Mouse (Mus musculus) erythroid progenitor cell, adult 5-6 weeks (primary cell): ENCODE data around the gene Negr1. TPM values are rescaled to one million over a fixed set of nuclear protein-coding genes. Genes with fewer than 3 reads are reported as not detected.
"Not testable (repeated sequence)": the region's sequence is repeated elsewhere in the genome, so short reads cannot be mapped to it uniquely, and the experiment has no call there.

Source experiments
- ATAC-seq: replicated peaks from 2 replicates; pipeline ENCODE4 v1.8.0; 2016; ENCODE audit warnings: moderate number of reproducible peaks, mild to moderate bottlenecking, moderate TSS enrichment, inconsistent platforms; ENCODE audit not compliant: poor library complexity, low FRiP score, severe bottlenecking
- total RNA-seq, 2 experiments: library from RNA; stranded (forward) in 1 of 2; stranded (reverse) in 1 of 2; fragments of 150-400 nt in 1 of 2; fragments of 186-747, 209-891 nt in 1 of 2; gene quantifications; 2 replicates each; pipeline versions ENCODE4 v1.2.3 to v1.2.4; 2015 to 2017; ENCODE audit warnings: low replicate concordance in 2 of 2

Negr1 gene
- total RNA-seq, 2 experiments from 2014 or later, result 0.61 TPM; not detected in 1

- ATAC-seq, result no peak
These were observed 415.2 kb downstream of the Negr1 start for GRCm38 (mm10) chr3:156976816-156977215.

DNA sequence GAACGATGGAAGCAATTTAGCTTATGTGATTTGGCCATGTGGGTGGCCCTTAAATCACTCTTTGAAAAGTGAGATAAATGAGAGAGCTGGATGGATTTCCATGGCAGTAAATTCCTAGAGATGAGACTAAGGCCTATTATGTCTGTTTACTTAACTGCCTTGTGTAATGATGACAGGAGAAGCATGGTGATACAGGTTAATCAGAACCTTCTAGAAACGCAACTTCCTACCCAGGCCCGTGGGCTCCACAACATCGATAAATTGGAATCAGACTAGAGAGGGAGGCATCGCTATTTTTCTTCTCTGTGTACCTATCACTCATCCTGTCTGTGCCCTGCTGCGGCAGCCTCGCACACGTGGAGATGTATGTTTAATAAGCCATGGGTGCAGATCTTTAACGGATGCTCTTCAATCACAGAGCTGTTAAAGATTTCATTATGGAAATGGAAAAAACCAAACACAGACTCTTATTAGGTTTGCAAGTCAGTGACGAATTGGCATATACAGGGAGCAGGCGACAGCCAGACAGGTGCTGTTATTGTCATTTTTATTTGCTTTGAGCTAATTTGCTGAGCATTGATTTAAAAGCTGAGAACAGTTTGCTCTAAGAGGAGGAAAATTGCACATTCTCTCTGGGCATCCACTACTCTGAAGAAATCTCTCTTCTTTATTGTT, 418.6 kb downstream of the Negr1 start:
- no peak for ATAC-seq

GRCm38 (mm10) chr3:156982102-156982501, 420.5 kb downstream of the Negr1 start:
- no peak for ATAC-seq

DNA sequence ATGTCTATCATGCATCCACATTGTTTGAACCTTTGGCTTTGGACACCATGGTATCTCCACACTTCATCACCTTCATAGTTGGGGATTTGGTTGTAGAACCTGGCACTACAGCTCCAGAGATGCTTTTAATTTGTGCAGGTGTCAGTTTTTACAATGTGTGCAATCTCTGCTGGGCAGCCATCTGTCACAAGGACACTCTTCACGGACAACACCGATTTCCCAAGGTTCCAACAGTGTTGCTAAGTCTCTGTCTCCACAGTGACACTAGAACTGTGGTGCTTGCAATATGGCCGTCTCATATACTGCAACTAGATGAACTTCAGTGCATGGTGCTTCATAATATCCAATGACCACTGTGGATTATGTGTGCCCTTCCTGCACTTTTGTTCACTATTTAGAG, 425.5 kb downstream of the Negr1 start:
- ATAC-seq, result no peak

GRCm38 (mm10) chr3:156992171-156992570, 430.6 kb downstream of the Negr1 start:
- no peak for ATAC-seq

- ATAC-seq, result no peak
These were observed 431.2 kb downstream of the Negr1 start for GRCm38 (mm10) chr3:156992811-156993210.

- ATAC-seq, result no peak
These were observed 437.7 kb downstream of the Negr1 start for GRCm38 (mm10) chr3:156999177-156999808.

DNA sequence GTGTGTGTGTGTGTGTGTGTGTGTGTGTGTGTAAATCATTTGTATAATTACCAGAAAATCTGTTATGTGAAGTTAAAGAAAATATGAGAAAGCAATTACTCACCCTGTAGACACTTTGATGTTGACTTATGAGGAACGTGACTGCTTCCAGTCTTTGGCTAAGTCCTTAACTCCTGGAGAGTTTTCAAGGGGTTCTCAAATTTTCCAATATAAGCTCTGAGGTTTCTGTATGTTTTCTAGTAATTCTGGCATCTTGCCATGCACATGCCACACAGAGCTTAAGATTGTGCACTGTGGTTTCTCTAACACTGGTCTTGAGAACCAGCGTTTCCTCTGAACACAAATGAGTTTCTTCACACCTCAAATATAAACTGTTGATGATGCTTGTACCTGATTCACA, 460.0 kb downstream of the Negr1 start:
- ATAC-seq, result no peak

- no peak for ATAC-seq
These were observed 463.0 kb downstream of the Negr1 start for GRCm38 (mm10) chr3:157024580-157024979.

DNA sequence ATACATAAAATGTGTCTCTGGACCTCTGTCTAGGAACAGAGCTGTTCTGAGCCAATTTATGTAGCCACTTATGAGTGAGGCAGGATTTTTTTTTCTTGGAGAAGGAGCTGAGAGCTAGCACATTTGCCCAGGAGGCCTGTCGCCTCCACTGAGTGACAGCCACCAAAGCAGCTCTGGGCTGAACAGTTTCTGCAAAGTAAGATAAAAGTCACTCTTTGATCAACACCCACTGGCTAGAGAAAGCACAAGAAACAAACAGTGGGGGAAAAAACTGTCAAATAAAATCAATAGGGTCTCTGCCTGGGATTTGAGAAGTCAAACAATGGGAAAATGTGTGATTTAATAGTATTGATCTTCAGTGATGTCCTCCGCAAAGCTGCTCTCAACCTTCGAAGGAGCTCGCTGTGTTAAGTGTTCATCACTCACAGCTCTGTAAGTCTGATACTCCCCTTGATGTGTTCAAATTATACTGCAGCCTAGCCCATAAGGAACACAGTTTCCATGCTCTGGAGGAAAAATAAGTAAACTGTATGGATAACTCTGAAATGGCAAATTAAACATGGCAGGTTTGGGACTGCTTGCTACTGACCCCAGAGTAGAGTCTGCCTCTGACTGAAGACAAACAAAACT, 470.0 kb downstream of the Negr1 start:
- ATAC-seq, result no peak

DNA sequence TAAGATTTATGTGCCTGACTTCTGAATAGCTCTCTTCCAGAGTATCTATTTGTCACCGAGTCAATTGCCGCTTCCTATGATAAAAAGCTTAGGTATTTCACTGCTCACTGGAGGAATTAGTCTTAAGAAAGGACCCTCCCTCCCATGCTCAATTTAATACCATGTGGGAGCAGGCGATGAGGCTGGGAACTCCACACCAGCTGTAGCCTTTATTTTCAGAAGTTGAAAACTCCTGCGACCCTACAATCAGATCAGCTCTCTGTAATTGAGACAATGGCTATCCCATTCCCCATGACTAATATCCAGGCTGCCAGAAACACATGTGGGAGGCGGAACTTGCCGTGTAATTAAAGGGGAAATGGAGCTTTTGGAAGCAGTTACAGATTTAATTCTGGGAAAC, 474.4 kb downstream of the Negr1 start:
- no peak for ATAC-seq

DNA sequence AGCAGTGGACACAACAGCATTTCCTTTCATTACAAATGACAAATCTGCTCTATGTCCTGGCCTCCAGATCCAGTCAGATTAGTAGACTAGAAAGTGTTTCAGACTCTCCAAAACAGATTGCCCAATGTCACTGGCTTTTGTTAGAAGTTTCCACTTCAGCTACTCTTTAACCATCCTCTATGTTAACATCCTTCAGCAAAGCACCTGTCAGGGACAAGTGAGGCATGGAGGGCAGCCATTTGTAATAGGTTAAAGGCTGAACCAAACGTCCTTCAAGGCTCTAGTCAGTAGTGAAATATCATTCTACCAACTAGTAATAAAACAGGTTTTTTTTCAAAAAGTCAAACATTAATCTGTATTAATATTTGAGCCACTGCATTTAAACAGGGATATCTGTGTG, 475.0 kb downstream of the Negr1 start:
- no peak for ATAC-seq

GRCm38 (mm10) chr3:157040619-157041018, 479.0 kb downstream of the Negr1 start:
- no peak for ATAC-seq

DNA sequence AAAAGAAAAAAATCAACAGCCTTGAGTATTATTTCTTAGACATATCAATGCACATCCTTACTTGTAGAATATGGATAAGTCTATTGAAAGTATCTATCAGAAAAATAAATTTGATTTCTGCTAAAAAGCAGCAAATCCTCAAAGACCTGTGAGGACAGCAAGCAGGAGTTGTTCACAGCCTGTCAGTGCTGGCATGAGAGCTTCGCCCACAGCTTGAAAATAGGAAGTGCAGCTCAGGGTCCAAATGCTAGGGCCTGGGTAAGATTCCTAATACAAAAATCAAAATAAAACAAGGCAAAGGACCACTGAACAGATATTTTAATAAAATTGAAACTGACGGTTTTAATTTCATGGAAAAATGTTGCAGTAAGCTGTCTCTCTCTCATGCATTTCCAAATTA, 483.0 kb downstream of the Negr1 start:
- no peak for ATAC-seq

- not testable (repeated sequence) for ATAC-seq
These were observed 502.8 kb downstream of the Negr1 start for GRCm38 (mm10) chr3:157064438-157064837.

- ATAC-seq, result no peak
These were observed 504.7 kb downstream of the Negr1 start for GRCm38 (mm10) chr3:157066331-157066730.

DNA sequence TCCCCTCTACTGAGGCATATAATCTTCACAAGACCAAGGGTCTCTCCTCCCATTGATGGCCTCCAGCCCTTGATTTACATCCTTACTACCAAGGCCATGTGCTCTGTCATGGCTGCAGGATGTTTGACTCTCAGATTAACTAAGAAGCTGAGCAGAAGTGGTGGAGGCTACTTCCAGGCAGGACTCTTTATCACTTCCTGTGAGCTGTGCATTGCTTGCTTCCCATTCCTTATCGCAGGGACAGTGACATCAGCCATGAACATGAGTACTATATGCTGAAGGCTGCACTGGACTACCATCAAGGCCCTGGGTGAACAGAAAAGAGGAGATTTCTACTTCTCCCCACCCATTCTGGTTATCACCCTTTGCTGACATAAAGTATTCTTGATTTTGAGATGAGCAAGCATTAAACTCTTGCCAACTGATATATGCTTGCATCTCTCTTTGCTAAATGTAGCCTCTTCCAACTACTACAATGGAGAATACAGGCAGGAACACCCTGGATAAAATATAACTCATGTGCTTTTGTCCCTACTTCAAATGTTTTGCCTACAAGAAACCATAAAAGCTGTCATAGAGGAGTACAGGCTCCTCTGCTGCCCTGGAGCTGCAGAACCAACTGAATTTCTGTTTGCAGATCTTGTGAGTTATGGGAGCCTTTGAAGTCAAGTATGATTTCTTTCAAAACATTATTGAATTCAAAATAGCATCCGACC, 517.8 kb downstream of the Negr1 start:
- ATAC-seq, result no peak

DNA sequence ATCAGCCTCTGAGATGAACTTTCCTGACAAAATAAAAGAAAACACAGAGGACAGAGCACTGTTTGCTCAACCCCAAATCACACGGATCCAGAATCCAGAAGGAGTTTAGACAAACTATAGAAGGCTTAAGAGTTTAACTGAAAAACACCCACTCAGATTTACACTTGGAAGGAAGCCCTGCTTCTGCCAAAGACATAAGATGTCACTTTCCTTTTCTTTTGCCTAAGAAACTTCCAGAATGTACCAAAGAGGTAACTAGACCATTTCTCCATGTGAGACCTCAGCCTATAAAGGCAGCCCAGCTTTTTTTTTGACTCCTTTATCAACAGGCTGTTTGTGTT, 518.3 kb downstream of the Negr1 start:
- no peak for ATAC-seq

GRCm38 (mm10) chr3:157080585-157080984, 519.0 kb downstream of the Negr1 start:
- no peak for ATAC-seq

GRCm38 (mm10) chr3:157082808-157083784, 521.5 kb downstream of the Negr1 start:
- ATAC-seq, result no peak
